Mouse (Mus musculus) erythroblast, embryonic 14.5 days (primary cell): ENCODE results near the gene Adam33.

ENCODE experiments used
- GATA1 ChIP-seq: IDR thresholded peaks from 2 replicates; pipeline ENCODE4 v1.6.1; 2012; ENCODE audit warnings: low read length, inconsistent platforms, mixed read lengths
- TAL1 ChIP-seq: IDR thresholded peaks from 3 replicates; pipeline ENCODE4 v1.6.1; 2012; ENCODE audit warnings: low read length, inconsistent platforms, mixed read lengths

DNA sequence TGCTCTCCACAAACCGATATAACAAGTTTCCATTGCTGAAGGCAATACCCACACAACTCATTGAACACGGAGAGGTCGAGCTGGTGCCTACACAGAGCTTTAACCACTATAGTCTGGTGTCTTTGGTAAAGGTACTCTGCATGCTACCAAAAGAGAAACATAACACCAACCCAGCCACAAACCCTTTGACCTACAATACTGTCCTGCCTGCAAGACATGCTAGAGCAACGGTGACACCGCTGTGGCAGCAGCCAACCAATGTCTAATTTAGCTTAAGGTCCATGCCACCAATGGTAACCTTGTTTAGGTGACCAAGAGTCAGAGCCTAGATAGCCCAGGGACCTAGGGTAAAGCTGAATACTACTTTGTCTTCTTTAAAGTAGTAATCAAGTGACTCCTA is 30.0 kb upstream of the Adam33 start:
- TF ChIP-seq TAL1 (no peak), GATA1 (no peak)
